Mouse (Mus musculus): Measurements from ENCODE around the gene Enah. TPM values are rescaled to one million over a fixed set of nuclear protein-coding genes. Genes with fewer than 3 reads are reported as not detected.

The Enah gene
- polyA plus RNA-seq, 1 experiment: 3.9 TPM

GRCm38 (mm10) chr1:181963827-181964226 lies 56.0 kb downstream of the Enah start:
- Histone ChIP-seq H3K27ac (ENCODE audit: insufficient read depth, low read depth, low read length) (no peak overlapping the region), H3K4me1 (ENCODE audit: control insufficient read depth, insufficient read depth, insufficient read length, low read length) (no peaks in the 10 kb centered on the region), H3K27me3 (ENCODE audit: control insufficient read depth, insufficient read depth, low read length) (no peaks in the 10 kb centered on the region), H3K36me3 (ENCODE audit: control insufficient read depth, insufficient read depth, low read length) (no peaks in the 10 kb centered on the region), H3K4me3 (ENCODE audit: low read depth, low read length) (no peak overlapping the region)
- 69% methylated on average over 3 of the region's 3 CpGs for WGBS
- TF ChIP-seq CTCF (IDR thresholded peaks at IDR 0.05; ENCODE audit: extremely low read depth, insufficient read length, insufficient replicate concordance, low read depth, low read length) (no peak), POLR2A (IDR thresholded peaks at IDR 0.05; ENCODE audit: low read depth, low read length) (no peak)

- no peak overlapping the region for H3K27ac ChIP-seq (ENCODE audit: insufficient read depth, low read depth, low read length)
- WGBS: 85% methylated on average over 4 of the region's 4 CpGs
- H3K4me1 ChIP-seq (ENCODE audit: control insufficient read depth, insufficient read depth, insufficient read length, low read length): no peaks in the 10 kb centered on the region
- no peaks in the 10 kb centered on the region for H3K27me3 ChIP-seq (ENCODE audit: control insufficient read depth, insufficient read depth, low read length)
- no peak overlapping the region for H3K4me3 ChIP-seq (ENCODE audit: low read depth, low read length)
- TF ChIP-seq POLR2A (IDR thresholded peaks at IDR 0.05; ENCODE audit: low read depth, low read length): no peak
- no peaks in the 10 kb centered on the region for H3K36me3 ChIP-seq (ENCODE audit: control insufficient read depth, insufficient read depth, low read length)
These were observed 56.4 kb downstream of the Enah start for GRCm38 (mm10) chr1:181963351-181963750.

GRCm38 (mm10) chr1:181960383-181960782 lies 59.4 kb downstream of the Enah start:
- Histone ChIP-seq H3K4me3 (ENCODE audit: low read depth, low read length) (no peak overlapping the region), H3K27ac (ENCODE audit: insufficient read depth, low read depth, low read length) (no peak overlapping the region), H3K36me3 (ENCODE audit: control insufficient read depth, insufficient read depth, low read length) (no peaks in the 10 kb centered on the region), H3K4me1 (ENCODE audit: control insufficient read depth, insufficient read depth, insufficient read length, low read length) (no peaks in the 10 kb centered on the region), H3K27me3 (ENCODE audit: control insufficient read depth, insufficient read depth, low read length) (no peaks in the 10 kb centered on the region)
- 59% methylated on average over 3 of the region's 3 CpGs for WGBS
- TF ChIP-seq POLR2A (IDR thresholded peaks at IDR 0.05; ENCODE audit: low read depth, low read length): no peak
- TF ChIP-seq CTCF (IDR thresholded peaks at IDR 0.05; ENCODE audit: extremely low read depth, insufficient read length, insufficient replicate concordance, low read depth, low read length): no peak

GRCm38 (mm10) chr1:181958392-181958791 lies 61.4 kb downstream of the Enah start:
- TF ChIP-seq CTCF (IDR thresholded peaks at IDR 0.05; ENCODE audit: extremely low read depth, insufficient read length, insufficient replicate concordance, low read depth, low read length) (no peak), POLR2A (IDR thresholded peaks at IDR 0.05; ENCODE audit: low read depth, low read length) (no peak)
- Histone ChIP-seq H3K27ac (ENCODE audit: insufficient read depth, low read depth, low read length) (no peak overlapping the region), H3K27me3 (ENCODE audit: control insufficient read depth, insufficient read depth, low read length) (no peaks in the 10 kb centered on the region), H3K4me1 (ENCODE audit: control insufficient read depth, insufficient read depth, insufficient read length, low read length) (no peaks in the 10 kb centered on the region), H3K4me3 (ENCODE audit: low read depth, low read length) (no peak overlapping the region), H3K36me3 (ENCODE audit: control insufficient read depth, insufficient read depth, low read length) (no peaks in the 10 kb centered on the region)
- WGBS: 63% methylated on average over 1 of the region's 1 CpGs

GRCm38 (mm10) chr1:181957736-181958135 lies 62.1 kb downstream of the Enah start:
- no peaks in the 10 kb centered on the region for H3K27me3 ChIP-seq (ENCODE audit: control insufficient read depth, insufficient read depth, low read length)
- 87% methylated on average over 2 of the region's 2 CpGs for WGBS
- H3K36me3 ChIP-seq (ENCODE audit: control insufficient read depth, insufficient read depth, low read length): no peaks in the 10 kb centered on the region
- H3K27ac ChIP-seq (ENCODE audit: insufficient read depth, low read depth, low read length): no peak overlapping the region
- no peak for TF ChIP-seq CTCF (IDR thresholded peaks at IDR 0.05; ENCODE audit: extremely low read depth, insufficient read length, insufficient replicate concordance, low read depth, low read length)
- TF ChIP-seq POLR2A (IDR thresholded peaks at IDR 0.05; ENCODE audit: low read depth, low read length): no peak
- no peaks in the 10 kb centered on the region for H3K4me1 ChIP-seq (ENCODE audit: control insufficient read depth, insufficient read depth, insufficient read length, low read length)
- H3K4me3 ChIP-seq (ENCODE audit: low read depth, low read length): no peak overlapping the region

- no peak overlapping the region for H3K27ac ChIP-seq (ENCODE audit: insufficient read depth, low read depth, low read length)
- TF ChIP-seq CTCF (IDR thresholded peaks at IDR 0.05; ENCODE audit: extremely low read depth, insufficient read length, insufficient replicate concordance, low read depth, low read length): no peak
- no peak for TF ChIP-seq POLR2A (IDR thresholded peaks at IDR 0.05; ENCODE audit: low read depth, low read length)
- no peak overlapping the region for H3K4me3 ChIP-seq (ENCODE audit: low read depth, low read length)
- H3K36me3 ChIP-seq (ENCODE audit: control insufficient read depth, insufficient read depth, low read length): no peaks in the 10 kb centered on the region
- H3K27me3 ChIP-seq (ENCODE audit: control insufficient read depth, insufficient read depth, low read length): no peaks in the 10 kb centered on the region
- H3K4me1 ChIP-seq (ENCODE audit: control insufficient read depth, insufficient read depth, insufficient read length, low read length): no peaks in the 10 kb centered on the region
These were observed 66.2 kb downstream of the Enah start for GRCm38 (mm10) chr1:181953547-181953946.

- TF ChIP-seq CTCF (IDR thresholded peaks at IDR 0.05; ENCODE audit: extremely low read depth, insufficient read length, insufficient replicate concordance, low read depth, low read length) (no peak), POLR2A (IDR thresholded peaks at IDR 0.05; ENCODE audit: low read depth, low read length) (no peak)
- 42% methylated on average over 5 of the region's 5 CpGs for WGBS
- Histone ChIP-seq H3K4me3 (ENCODE audit: low read depth, low read length) (no peak overlapping the region), H3K36me3 (ENCODE audit: control insufficient read depth, insufficient read depth, low read length) (no peaks in the 10 kb centered on the region), H3K4me1 (ENCODE audit: control insufficient read depth, insufficient read depth, insufficient read length, low read length) (no peaks in the 10 kb centered on the region), H3K27ac (ENCODE audit: insufficient read depth, low read depth, low read length) (no peak overlapping the region), H3K27me3 (ENCODE audit: control insufficient read depth, insufficient read depth, low read length) (no peaks in the 10 kb centered on the region)
These were observed 68.5 kb downstream of the Enah start for GRCm38 (mm10) chr1:181951266-181951665.

GRCm38 (mm10) chr1:181950721-181951120 lies 69.1 kb downstream of the Enah start:
- no peak for TF ChIP-seq POLR2A (IDR thresholded peaks at IDR 0.05; ENCODE audit: low read depth, low read length)
- TF ChIP-seq CTCF (IDR thresholded peaks at IDR 0.05; ENCODE audit: extremely low read depth, insufficient read length, insufficient replicate concordance, low read depth, low read length): no peak
- WGBS: 86% methylated on average over 9 of the region's 9 CpGs
- Histone ChIP-seq H3K4me1 (ENCODE audit: control insufficient read depth, insufficient read depth, insufficient read length, low read length) (no peaks in the 10 kb centered on the region), H3K36me3 (ENCODE audit: control insufficient read depth, insufficient read depth, low read length) (no peaks in the 10 kb centered on the region), H3K4me3 (ENCODE audit: low read depth, low read length) (no peak overlapping the region), H3K27me3 (ENCODE audit: control insufficient read depth, insufficient read depth, low read length) (no peaks in the 10 kb centered on the region), H3K27ac (ENCODE audit: insufficient read depth, low read depth, low read length) (no peak overlapping the region)
